Mouse (Mus musculus): ENCODE measurements around the gene Swi5.
"Not testable (repeated sequence)": the region's sequence is repeated elsewhere in the genome, so short reads cannot be mapped to it uniquely, and the experiment has no call there.

The Swi5 gene

DNA sequence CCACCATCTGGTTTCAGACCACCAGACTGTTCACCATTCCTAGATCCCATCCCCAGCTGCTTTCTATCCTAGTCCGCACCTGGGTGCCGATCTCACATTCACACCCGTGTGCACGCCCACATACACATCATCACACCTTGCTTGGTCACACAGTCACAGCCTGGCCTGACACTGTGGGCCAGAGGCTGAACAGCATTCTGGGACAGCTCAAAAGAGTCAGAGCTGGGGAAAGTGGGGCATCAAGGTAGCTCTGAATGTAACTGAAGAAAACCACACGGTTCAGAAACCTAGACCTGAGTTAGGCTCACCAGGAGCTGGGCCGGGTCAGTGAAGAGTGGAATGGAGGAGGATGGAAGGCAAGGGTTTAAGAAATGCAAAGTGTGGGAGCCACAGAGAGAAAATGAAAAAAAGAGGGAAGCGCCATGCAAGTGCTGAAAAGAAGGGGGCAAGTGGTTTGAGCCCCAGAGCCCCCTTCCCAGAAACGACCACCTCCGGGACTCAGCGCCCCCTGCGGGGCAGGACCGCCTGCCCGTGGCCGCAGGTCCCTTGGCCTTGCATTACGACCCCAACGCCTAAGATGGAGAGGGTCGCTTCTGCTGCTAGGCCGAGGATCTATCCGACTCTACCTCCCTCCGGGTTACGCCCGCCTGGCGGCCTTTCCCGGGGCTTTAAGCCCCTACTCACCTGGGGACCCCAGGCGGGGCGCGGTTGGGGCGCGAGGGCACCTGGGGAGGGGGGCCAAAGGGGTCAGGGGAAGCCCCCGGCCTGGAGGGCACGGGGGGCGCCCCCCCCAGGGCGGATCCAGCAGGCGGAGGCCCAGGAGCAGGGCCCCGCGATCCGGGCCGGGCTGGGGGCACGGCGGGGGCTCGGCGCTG is 23.8 kb upstream of the Swi5 start:
- peak; percentile 42 for DNase-seq

DNA sequence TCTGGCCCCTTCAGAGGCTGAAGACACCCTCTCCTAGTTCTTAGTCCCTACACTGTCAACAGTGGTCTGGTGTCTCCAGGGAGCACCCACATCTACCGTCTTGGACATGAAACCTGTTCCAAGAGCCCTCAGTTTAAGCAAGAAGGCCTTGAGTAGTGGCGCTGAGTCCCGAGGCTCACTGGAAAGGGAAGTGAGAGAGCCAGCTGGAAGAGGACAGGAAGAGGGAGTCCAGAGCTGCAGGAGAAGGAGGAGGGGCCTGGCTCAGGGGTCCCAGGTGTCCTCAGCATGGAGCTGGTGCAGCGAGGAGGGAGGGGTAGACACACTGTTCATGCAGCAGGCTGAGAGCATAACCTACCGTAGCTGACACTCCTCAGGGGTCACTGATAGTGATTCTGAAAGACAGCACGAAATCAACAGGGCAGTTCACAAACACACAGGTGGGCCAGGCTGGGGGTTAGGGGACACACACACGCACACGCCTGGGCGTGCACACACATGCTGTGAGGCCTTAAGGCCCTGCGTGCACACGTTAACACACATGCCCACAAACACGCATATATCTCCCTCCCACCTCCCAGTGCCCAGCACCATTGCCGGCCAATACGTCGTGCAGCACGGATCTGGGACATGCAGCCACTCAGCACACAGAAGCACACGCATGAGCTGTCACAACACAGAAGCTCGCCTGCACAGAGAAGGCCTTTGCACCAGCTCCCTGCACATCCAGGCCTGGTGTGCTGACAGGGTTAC is 22.4 kb upstream of the Swi5 start:
- no peak for DNase-seq

DNA sequence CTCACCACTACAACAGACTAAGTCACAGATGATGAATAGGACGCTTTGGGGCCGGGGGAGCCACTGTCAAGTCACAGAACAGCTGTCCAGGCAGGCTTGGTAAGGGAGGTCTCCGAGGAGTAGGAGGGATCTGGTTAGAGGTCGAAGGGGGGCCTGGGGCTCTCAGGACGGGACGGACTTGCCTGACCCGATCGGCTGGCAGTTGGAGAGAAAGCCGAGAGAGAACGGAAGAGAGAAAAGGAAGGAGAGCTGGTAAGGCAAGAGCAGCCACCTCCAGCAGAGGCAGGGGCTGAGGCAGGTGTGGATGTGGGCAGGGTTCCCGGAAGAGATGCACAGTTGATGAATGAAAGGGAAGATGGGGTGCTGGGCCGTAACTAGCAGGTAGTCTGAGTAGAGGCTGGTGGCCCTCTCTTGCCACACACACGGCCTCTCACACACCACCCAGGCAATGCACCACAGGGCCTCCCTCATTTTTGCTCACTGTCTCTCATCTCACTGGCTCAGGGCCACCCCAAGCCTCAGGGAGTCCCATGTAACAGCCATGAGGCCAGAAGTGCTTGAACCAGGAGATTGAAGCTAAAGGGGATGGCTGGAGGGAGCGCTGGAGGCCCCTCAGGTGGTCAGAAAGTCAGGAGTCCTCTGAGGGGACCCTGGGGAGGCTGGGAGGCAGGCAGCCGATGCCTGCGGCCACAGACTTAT is 21.1 kb upstream of the Swi5 start:
- no peak for DNase-seq

GRCm38 (mm10) chr2:32307941-32308760 is 20.3 kb upstream of the Swi5 start:
- peak; percentile 76 for DNase-seq

DNA sequence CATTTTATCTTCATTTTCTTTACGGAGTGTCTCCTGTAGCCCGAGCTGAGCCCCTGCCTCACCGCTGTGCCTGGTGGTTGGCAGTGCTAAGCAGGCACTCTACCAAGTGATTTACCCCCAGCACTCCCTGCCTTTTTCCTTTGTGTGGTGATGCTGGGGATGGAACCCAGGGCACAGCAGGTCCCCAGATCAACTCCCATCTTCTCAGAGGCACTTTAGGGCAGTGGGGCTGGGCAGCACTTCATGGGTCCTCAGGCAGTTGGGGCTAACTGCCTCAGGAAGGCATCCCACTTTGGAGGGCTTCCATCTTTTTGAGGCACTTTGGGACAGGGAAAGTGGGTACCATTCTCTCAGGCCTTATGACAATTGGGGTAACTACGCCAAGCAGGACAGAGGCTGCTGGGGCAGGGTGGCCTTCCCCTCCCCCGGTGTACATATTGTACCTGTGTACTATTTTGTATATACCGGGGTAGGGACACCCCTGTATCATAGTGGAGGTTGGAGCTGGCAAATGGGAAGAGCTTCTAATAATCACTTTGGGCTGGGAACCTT is 19.4 kb upstream of the Swi5 start:
- DNase-seq, result no peak

DNA sequence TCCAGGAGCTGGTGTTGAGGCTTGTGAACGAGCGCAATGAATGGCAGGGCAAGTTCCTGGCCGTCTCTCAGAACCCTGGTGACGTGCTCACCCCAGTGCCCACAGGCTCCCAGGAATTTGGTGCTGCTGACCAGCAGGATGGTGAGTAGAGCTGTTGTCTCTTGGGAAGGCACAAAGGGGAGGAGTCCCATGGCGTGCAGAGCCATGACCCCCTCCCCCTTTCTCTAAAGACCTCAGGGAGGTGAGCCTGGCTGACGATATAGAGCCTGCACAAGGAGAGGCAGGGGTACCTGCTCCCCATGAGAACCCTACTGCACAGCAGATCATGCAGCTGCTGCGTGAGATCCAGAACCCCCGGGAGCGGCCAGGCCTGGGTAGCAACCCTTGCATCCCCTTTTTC is 18.3 kb upstream of the Swi5 start:
- DNase-seq, result no peak

DNA sequence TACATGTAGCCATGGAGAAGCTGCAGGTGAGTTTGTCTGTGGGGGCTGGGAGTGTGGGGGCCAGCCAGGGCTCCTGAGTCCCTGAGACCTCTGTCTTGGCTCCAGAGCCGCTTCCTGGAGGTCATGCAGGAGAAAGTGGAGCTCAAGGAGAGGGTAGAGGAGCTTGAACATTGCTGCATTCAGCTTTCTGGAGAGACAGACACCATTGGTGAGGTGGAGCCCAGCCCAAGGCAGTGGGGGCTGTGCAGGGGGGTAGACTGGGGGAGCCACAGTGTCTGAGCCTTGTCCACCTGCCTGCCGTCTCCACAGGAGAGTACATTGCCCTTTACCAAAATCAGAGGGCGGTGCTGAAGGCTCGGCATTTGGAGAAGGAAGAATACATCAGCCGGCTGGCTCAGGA is 17.8 kb upstream of the Swi5 start:
- DNase-seq, result no peak

DNA sequence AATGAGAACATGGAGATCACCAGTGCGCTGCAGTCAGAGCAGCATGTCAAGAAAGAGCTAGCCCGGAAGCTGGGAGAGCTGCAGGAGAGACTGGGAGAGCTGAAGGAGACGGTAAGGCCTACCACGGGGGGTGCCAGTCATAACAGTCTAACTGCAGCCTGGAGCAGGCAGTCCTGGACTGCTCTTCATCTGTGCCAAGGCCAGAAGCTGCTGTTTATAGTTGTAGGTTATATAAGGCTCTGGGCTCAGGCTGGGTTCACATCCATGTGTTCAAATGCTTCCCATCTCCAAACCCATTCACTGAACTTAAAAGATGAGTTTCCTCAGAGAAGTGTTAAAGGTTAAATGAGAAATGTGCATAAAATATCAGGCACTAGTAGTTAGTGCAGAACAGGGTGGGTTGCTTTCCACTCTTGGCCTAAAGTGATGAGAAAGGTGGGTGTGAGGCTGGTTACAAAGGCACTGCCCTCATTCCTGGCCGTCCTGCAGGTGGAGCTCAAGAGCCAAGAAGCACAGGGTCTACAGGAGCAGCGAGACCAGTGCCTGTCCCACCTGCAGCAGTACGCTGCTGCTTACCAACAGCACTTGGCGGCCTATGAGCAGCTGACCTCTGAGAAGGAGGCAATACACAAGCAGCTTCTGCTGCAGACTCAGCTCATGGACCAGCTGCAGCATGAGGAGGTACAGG is 16.4 kb upstream of the Swi5 start:
- DNase-seq, result peak; percentile 73

DNA sequence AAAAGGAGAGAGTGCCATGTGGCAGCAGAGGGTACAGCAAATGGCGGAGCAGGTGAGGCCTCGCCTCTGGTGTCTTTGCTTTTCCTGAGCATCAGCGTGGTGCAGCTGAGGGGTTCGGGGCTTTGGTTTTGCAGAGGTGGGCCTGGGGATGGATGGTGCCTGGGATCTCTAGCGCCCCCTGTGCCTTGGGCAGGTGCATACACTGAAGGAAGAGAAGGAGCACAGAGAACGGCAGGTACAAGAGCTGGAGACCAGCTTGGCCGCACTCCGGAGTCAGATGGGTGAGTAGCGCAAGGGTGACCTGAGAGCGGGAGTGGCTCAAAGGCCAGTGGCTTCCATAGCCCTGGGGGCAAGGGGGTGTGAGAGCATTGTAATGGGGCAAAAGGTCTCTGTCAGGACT is 15.1 kb upstream of the Swi5 start:
- no peak for DNase-seq

DNA sequence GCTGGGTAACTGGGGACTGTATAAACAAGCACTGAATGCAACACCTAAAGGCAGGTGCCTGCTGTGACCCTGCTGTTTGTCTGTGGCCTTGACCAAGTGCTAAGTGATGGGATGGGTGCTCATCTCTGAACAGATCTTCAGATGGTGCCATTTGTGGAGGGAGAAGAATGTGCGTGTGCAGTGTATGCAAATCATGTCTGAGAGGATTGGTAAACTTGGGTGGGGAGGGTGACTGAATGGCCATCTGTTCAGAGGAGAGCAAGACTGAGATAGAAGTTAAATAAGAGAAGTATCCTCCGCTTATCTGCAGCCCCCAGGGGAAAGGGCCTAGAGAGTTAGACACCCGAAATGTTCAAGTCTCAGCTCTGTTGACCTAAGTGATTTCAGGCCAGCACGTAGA is 11.6 kb upstream of the Swi5 start:
- DNase-seq, result no peak

DNA sequence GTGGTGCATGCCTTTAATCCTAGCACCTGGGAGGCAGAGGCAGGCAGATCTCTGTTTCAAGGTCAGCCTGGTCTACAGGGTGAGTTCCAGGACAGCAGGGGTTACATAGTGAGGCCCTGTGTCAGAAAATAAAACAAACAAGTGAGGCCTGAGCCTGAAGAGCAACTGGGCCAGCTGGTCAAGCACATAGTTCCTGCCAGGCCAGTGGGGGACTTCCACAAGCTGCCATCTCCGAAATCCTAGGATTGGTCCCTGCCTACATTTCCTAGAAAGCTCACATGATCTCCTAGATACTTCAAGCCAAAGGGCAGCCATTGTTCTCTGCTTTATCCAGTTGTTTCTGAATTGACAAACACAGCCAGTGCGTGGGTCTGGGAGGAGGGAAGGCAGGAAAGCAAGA is 8.0 kb upstream of the Swi5 start:
- not testable (repeated sequence) for DNase-seq

GRCm38 (mm10) chr2:32295285-32295684 is 7.4 kb upstream of the Swi5 start:
- no peak for DNase-seq

- DNase-seq, result no peak
These were observed 6.5 kb upstream of the Swi5 start for GRCm38 (mm10) chr2:32294348-32294747.

GRCm38 (mm10) chr2:32289578-32289977 is 1.7 kb upstream of the Swi5 start:
- peak; percentile 55 for DNase-seq

- DNase-seq, result peak; percentile 53
These were observed 576 bp upstream of the Swi5 start for GRCm38 (mm10) chr2:32288371-32288931.

- no peak for DNase-seq
These were observed 488 bp downstream of the Swi5 start, which contains the start of gene Golga2 for GRCm38 (mm10) chr2:32287334-32287840. Golga2 (plus strand) TSS chr2:32287384.

DNA sequence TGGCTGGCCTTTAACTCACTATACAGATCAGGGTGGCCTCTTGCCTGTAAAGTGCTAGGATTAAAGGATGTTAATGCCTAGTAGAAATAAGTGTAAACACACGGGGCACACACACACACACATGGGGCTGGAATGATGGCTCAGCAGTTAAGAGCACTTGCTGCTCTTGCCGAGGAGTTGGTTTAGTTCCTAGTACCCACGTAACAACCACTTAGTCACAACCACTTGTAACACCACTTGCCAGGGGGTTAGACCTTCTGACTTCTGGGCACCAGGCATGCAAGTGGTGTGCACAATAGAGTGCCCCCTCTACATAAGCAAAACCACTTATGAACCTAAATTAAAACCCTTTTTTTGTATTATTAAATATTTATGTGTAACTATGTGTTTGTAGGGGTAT is 3.9 kb downstream of the Swi5 start:
- no peak for DNase-seq

GRCm38 (mm10) chr2:32282727-32283126 is 5.1 kb downstream of the Swi5 start:
- DNase-seq, result peak; percentile 74

GRCm38 (mm10) chr2:32282289-32282688 is 5.6 kb downstream of the Swi5 start:
- no peak for DNase-seq

DNA sequence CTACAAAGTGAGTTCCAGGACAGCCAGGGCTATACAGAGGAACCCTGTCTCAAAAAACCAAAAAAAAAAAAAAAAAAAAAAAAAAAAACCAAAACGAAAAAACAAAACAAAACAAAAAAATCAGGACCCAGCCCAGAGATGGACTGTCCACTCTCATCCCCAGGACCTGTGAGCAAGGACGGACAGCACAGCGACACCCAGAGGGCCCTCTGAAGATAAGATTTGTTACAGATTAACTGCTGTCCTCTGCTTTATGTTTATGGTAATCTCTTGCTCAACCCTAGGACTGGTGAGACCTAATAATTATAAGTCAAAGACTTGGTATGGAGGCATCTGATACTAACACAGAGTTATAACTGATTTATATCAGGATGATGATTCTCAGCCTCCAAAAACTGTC is 12.1 kb downstream of the Swi5 start:
- DNase-seq, result no peak

- peak; percentile 50 for DNase-seq
These were observed 27.2 kb downstream of the Swi5 start for GRCm38 (mm10) chr2:32260635-32261034.
